Mouse (Mus musculus): Measurements from ENCODE around the gene Pln. TPM values are rescaled to one million over a fixed set of nuclear protein-coding genes. Genes with fewer than 3 reads are reported as not detected.

Pln gene
- polyA plus RNA-seq, 1 experiment from 2014 or later, result 22.8 TPM

- Histone ChIP-seq H3K4me1 (replicated peaks; ENCODE audit: control insufficient read depth, insufficient read depth) (no peaks in the 10 kb centered on the region), H3K27me3 (ENCODE audit: control insufficient read depth, insufficient read depth, low read length) (no peaks in the 10 kb centered on the region), H3K4me2 (replicated peaks; ENCODE audit: low read depth) (no peak overlapping the region), H3K27ac (replicated peaks) (no peak overlapping the region), H3K9me3 (ENCODE audit: control insufficient read depth, low read length) (no peaks in the 10 kb centered on the region), H3K9ac (ENCODE audit: low read length) (no peak overlapping the region), H3K36me3 (ENCODE audit: control insufficient read depth, insufficient read depth, low read length) (no peaks in the 10 kb centered on the region), H3K4me3 (ENCODE audit: low read depth, low read length) (no peak overlapping the region)
- 53% methylated on average over 7 of the region's 7 CpGs for WGBS
- TF ChIP-seq CTCF (IDR thresholded peaks at IDR 0.05; ENCODE audit: low read depth) (no peak), EP300 (optimal IDR thresholded peaks at IDR 0.05) (no peak)
- DNase-seq (ENCODE audit: low spot score), result no peak
- ATAC-seq (ENCODE audit: low FRiP score, low TSS enrichment), result no peak
These were observed 45.4 kb downstream of the Pln start for GRCm38 (mm10) chr10:53382696-53383365.

- 89% methylated on average over 1 of the region's 1 CpGs for WGBS
- no peaks in the 10 kb centered on the region for H3K36me3 ChIP-seq (ENCODE audit: control insufficient read depth, insufficient read depth, low read length)
- H3K27me3 ChIP-seq (ENCODE audit: control insufficient read depth, insufficient read depth, low read length), result no peaks in the 10 kb centered on the region
- no peak for TF ChIP-seq CTCF (IDR thresholded peaks at IDR 0.05; ENCODE audit: low read depth)
- TF ChIP-seq EP300 (optimal IDR thresholded peaks at IDR 0.05), result no peak
- no peak overlapping the region for H3K27ac ChIP-seq (replicated peaks)
- no peak for DNase-seq (ENCODE audit: low spot score)
- no peak for ATAC-seq (ENCODE audit: low FRiP score, low TSS enrichment)
- no peak overlapping the region for H3K4me3 ChIP-seq (ENCODE audit: low read depth, low read length)
- H3K4me1 ChIP-seq (replicated peaks; ENCODE audit: control insufficient read depth, insufficient read depth), result no peaks in the 10 kb centered on the region
- no peak overlapping the region for H3K9ac ChIP-seq (ENCODE audit: low read length)
- no peaks in the 10 kb centered on the region for H3K9me3 ChIP-seq (ENCODE audit: control insufficient read depth, low read length)
- H3K4me2 ChIP-seq (replicated peaks; ENCODE audit: low read depth), result no peak overlapping the region
These were observed 47.4 kb downstream of the Pln start for GRCm38 (mm10) chr10:53384896-53385295.

DNA sequence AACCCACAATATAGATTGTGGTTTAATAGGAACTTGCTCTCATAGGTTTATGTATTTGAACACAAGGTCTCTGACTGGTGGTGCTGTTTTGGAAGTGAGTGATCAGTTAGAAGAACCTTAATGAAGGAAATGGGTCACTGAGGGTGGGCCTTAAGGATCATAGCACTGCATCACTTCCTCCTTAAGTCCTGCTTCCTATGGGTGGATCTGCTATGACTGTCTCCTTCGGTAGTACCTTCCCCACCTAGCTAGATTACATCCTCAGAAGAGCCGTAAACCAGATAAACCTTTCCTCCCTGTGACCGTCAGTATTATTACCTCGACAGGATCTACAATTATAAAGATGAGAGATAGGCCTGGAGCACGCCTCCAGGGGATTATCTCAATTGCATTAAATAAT is 48.0 kb downstream of the Pln start:
- Histone ChIP-seq H3K36me3 (ENCODE audit: control insufficient read depth, insufficient read depth, low read length) (no peaks in the 10 kb centered on the region), H3K9ac (ENCODE audit: low read length) (no peak overlapping the region), H3K4me3 (ENCODE audit: low read depth, low read length) (no peak overlapping the region), H3K9me3 (ENCODE audit: control insufficient read depth, low read length) (no peaks in the 10 kb centered on the region), H3K27me3 (ENCODE audit: control insufficient read depth, insufficient read depth, low read length) (no peaks in the 10 kb centered on the region), H3K27ac (replicated peaks) (no peak overlapping the region), H3K4me2 (replicated peaks; ENCODE audit: low read depth) (no peak overlapping the region), H3K4me1 (replicated peaks; ENCODE audit: control insufficient read depth, insufficient read depth) (no peaks in the 10 kb centered on the region)
- ATAC-seq (ENCODE audit: low FRiP score, low TSS enrichment), result no peak
- WGBS, result 69% methylated on average over 5 of the region's 5 CpGs
- DNase-seq (ENCODE audit: low spot score), result no peak
- TF ChIP-seq EP300 (optimal IDR thresholded peaks at IDR 0.05), result no peak
- no peak for TF ChIP-seq CTCF (IDR thresholded peaks at IDR 0.05; ENCODE audit: low read depth)

- no peaks in the 10 kb centered on the region for H3K36me3 ChIP-seq (ENCODE audit: control insufficient read depth, insufficient read depth, low read length)
- H3K4me1 ChIP-seq (replicated peaks; ENCODE audit: control insufficient read depth, insufficient read depth), result no peaks in the 10 kb centered on the region
- no peak overlapping the region for H3K4me3 ChIP-seq (ENCODE audit: low read depth, low read length)
- H3K9ac ChIP-seq (ENCODE audit: low read length), result no peak overlapping the region
- no peaks in the 10 kb centered on the region for H3K27me3 ChIP-seq (ENCODE audit: control insufficient read depth, insufficient read depth, low read length)
- 0 out of 2 replicates have a peak overlapping the region, but pooled peaks have one; percentile 1 for H3K27ac ChIP-seq (replicated peaks)
- ATAC-seq (ENCODE audit: low FRiP score, low TSS enrichment) (peak; percentile 61; the same call in 1 of the 2 replicates), DNase-seq (ENCODE audit: low spot score) (no peak)
- TF ChIP-seq CTCF (IDR thresholded peaks at IDR 0.05; ENCODE audit: low read depth) (no peak), EP300 (optimal IDR thresholded peaks at IDR 0.05) (no peak)
- no peak overlapping the region for H3K4me2 ChIP-seq (replicated peaks; ENCODE audit: low read depth)
- WGBS, result 61% methylated on average over 6 of the region's 6 CpGs
- H3K9me3 ChIP-seq (ENCODE audit: control insufficient read depth, low read length), result no peaks in the 10 kb centered on the region
These were observed 50.9 kb downstream of the Pln start for GRCm38 (mm10) chr10:53388227-53388920.

DNA sequence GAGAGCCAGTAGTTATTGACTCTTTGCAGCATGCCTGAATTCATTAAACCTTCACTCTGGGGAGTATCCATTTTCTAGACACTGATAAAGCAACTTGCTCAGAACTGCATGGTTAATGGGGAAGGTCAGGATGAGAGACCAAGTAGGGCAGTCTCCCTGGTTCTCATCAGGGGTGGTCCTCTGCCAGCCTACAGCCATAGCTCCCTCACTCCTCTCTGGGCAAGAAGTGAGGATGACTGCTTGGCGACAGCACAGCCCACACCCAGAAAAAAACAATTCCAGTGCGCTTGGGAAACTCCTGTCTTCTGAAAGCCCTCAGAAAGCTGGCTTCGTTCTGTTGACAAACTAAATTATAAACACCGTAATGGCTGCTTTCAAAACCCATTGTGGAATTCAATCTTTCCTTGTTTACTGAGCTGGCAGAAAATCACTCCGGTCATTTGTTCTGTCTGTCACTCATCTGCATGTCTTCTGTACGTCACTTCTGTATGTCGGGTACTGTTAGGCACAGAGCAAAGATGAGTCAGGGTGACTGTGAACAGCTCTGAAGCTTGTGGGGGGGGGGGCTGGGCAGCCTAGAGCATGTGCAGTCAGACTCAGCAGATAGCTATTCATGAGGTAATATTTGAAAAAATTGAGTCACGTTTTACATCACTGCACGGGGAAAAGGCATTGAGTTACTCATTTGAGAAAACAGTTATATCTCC is 57.6 kb downstream of the Pln start:
- ATAC-seq (ENCODE audit: low FRiP score, low TSS enrichment) (no peak), DNase-seq (ENCODE audit: low spot score) (no peak)
- no peaks in the 10 kb centered on the region for H3K27me3 ChIP-seq (ENCODE audit: control insufficient read depth, insufficient read depth, low read length)
- H3K36me3 ChIP-seq (ENCODE audit: control insufficient read depth, insufficient read depth, low read length), result no peaks in the 10 kb centered on the region
- WGBS, result 51% methylated on average over 9 of the region's 9 CpGs
- no peak overlapping the region for H3K4me3 ChIP-seq (ENCODE audit: low read depth, low read length)
- H3K9me3 ChIP-seq (ENCODE audit: control insufficient read depth, low read length), result no peaks in the 10 kb centered on the region
- H3K27ac ChIP-seq (replicated peaks), result no peak overlapping the region
- H3K9ac ChIP-seq (ENCODE audit: low read length), result no peak overlapping the region
- TF ChIP-seq EP300 (optimal IDR thresholded peaks at IDR 0.05) (no peak), CTCF (IDR thresholded peaks at IDR 0.05; ENCODE audit: low read depth) (no peak)
- H3K4me2 ChIP-seq (replicated peaks; ENCODE audit: low read depth), result no peak overlapping the region
- H3K4me1 ChIP-seq (replicated peaks; ENCODE audit: control insufficient read depth, insufficient read depth), result no peaks in the 10 kb centered on the region; the same call in 1 of the 2 replicates

Other genes with a start within 250 kb of the Pln start
- gene Cep85l, start 42.3 kb downstream of the Pln start, polyA plus RNA-seq (2015; fragmentation: Nextera tagmentation; extraction: Ambion mirVana), result 1.6 and 2.0 TPM in 2 replicates

Data from stomach, postnatal 0 days (tissue).